Mouse (Mus musculus): Measurements from ENCODE around the gene S100a3.

GRCm38 (mm10) chr3:90555954-90556353 is 4.4 kb upstream of the S100a3 start:
- TF ChIP-seq CTCF (IDR thresholded peaks at IDR 0.05; ENCODE audit: borderline replicate concordance, control insufficient read depth, extremely low read depth, insufficient read depth, low read length, poor library complexity) = no peak
- TF ChIP-seq POLR2A (IDR thresholded peaks at IDR 0.05; ENCODE audit: control insufficient read depth, extremely low read depth, insufficient read depth, low read length, poor library complexity) = no peak
